Mouse (Mus musculus): ENCODE data around the gene Adamts10. TPM values are rescaled to one million over a fixed set of nuclear protein-coding genes. Genes with fewer than 3 reads are reported as not detected.

Gene Adamts10
- 10 to 100 TPM; 18.7 to 20.3 TPM for total RNA-seq (2021)
- long read RNA-seq, full-length matches to known transcripts = 1 of 21 reads
- long read RNA-seq, partial matches to known transcripts = 1 of 21 reads
- long read RNA-seq, other reads (novel, unspliced or antisense) = 19 of 21 reads

- peak; percentile 19 to 39 for DNase-seq (ENCODE audit: low spot score in 2 of 2)
These were observed at the start of gene Adamts10 for GRCm38 (mm10) chr17:33523918-33524755. Gene Adamts10, plus strand, starts transcription at chr17:33524204.

GRCm38 (mm10) chr17:33484020-33484419, 40.0 kb upstream of the Adamts10 start:
- no peak for DNase-seq (ENCODE audit: low spot score in 2 of 2)

DNA sequence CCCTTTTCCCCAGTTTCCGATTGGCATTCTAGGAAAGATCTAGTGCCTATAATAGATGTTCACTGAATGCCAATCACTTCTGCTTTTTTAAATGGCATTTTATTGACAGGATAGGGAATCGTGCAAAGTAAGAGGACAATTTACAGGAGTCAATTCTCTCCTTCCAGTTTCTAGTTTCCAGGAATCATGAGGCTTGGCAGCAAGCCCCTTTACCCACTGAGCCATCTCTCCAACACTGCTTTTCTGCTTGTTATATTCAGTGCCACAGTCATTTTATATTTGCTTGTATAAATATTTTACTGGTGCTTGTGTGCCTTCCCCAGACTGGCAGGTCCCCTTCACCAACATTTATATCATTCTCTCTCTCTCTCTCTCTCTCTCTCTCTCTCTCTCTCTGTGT, 36.8 kb upstream of the Adamts10 start:
- DNase-seq (ENCODE audit: low spot score in 2 of 2) = no peak

GRCm38 (mm10) chr17:33487652-33488051, 36.4 kb upstream of the Adamts10 start:
- DNase-seq (ENCODE audit: low spot score in 2 of 2) = no peak

GRCm38 (mm10) chr17:33491371-33491770, 32.6 kb upstream of the Adamts10 start:
- no peak for DNase-seq (ENCODE audit: low spot score in 2 of 2)

- peak in 1 of 2 experiments; percentile 10 for DNase-seq (ENCODE audit: low spot score in 2 of 2)
These were observed 30.9 kb upstream of the Adamts10 start for GRCm38 (mm10) chr17:33493065-33493464.

GRCm38 (mm10) chr17:33494586-33494985, 29.4 kb upstream of the Adamts10 start:
- DNase-seq (ENCODE audit: low spot score in 2 of 2) = no peak

GRCm38 (mm10) chr17:33498918-33499317, 25.1 kb upstream of the Adamts10 start:
- DNase-seq (ENCODE audit: low spot score in 2 of 2) = no peak

- DNase-seq (ENCODE audit: low spot score in 2 of 2) = no peak
These were observed 15.6 kb upstream of the Adamts10 start for GRCm38 (mm10) chr17:33508386-33508785.

DNA sequence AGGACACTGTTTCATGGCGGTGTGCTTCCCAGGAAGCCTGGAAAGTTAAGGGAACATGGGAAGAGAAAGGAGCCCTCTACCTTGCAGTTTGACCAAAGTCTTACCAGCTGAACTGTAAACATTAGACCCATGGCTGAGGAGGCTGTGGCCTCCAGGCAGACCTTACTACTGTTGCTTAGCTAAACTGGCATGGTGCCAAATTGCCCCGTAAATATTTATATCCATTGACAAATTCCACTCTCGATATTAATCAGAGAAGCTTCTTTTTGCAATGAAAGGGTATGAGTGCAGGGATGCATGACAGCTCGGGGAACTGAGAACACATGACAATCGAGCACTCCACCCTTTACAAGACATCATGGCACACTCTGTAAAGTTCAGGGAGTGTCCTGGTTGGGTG, 13.8 kb upstream of the Adamts10 start:
- DNase-seq (ENCODE audit: low spot score in 2 of 2) = no peak

DNA sequence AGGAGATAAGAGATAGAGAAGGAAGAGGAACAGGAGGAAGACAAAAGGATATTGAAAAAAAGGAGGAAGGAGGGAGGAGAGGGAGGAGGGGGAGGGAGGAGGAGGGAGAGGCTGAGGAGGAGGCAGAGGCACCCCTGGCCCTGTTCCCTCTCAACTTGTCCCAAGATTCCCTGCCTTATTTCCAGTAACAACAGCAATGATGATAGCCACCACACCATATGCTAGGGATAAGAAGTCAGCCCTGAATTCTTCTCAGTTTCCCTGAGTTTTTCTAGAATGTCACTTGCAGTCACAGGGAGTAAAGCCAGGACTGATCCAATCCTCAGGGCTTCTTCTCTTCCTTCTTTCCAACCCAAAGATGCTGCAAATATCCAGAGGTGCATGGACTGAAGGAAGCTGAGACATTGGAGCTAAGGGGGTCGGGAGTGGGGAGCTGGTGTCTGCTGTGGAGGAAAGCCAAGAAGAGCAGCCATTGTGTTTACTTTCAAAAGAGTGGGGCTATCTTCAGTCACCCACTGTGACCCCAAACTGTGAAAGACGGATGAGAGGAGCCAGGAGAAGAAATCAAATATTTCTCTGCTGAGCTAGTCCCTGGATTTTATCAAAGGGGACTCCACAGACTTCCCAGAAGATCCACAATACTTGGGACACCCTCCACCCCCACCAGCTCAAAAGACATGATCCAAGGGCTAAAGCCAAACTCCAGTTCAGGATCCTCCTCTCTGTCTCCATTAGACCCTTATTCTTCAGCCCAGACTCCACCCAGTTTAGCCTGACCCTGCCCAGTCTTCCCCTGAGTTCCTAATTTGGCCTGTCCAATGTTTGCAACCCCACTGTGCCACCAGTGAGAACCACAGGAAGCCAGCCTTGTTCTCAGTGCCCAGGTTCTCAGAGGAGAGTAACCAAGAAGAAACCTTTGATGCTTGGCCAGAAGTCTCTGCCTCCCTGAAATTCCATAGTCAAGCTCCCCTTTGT, 11.3 kb upstream of the Adamts10 start:
- DNase-seq (ENCODE audit: low spot score in 2 of 2) = no peak

GRCm38 (mm10) chr17:33513874-33514273, 10.1 kb upstream of the Adamts10 start:
- no peak for DNase-seq (ENCODE audit: low spot score in 2 of 2)

DNA sequence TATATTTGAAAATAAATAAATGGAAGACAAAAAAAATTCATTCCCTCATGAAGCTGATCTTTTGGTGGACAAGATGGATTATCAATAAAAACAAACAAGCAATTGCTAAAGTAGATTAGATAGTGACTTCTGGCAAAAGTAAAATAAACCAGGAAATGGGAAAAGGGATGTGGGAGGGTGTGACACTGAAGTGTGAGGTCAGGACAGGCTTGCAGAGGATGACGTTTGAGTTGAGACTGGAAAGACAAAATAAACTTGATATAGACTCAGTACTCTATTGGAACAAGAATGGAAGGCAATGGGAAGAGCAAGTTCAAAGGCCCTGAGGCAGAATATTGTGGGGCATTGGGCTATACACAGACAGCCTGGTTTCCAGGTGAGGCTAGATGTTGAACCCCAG, 3.6 kb upstream of the Adamts10 start:
- no peak for DNase-seq (ENCODE audit: low spot score in 2 of 2)

- peak in 1 of 2 experiments; percentile 10 for DNase-seq (ENCODE audit: low spot score in 2 of 2)
These were observed 530 bp upstream of the Adamts10 start for GRCm38 (mm10) chr17:33523431-33523917.

DNA sequence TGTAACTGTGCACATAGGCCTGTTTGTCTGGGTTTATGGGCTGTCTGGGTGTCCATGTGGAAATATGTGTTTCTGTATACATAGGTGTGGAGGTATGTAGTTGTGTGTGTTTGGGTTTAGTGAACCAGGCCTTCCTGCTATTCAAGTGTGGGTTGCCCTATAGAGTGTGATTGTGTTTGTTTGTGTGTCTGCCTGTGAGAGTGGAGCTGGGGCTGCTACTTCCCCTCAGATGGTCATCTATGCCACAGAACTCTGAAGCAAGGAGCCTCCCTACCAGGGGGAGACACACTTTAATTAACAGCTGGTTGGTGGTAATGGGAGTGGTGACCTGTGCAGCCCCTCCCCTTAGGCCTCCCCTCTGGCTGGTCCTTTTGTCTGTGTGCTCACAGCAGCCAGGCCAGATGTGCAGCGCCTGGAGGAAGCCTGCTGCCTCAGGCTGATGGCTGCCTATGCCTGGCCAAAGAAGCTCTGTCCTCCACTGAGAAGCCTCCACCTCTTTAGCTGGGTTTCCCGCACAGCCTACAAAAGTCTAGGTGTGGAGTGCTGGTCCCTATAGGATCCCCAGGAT, 886 bp downstream of the Adamts10 start:
- no peak for DNase-seq (ENCODE audit: low spot score in 2 of 2)

DNA sequence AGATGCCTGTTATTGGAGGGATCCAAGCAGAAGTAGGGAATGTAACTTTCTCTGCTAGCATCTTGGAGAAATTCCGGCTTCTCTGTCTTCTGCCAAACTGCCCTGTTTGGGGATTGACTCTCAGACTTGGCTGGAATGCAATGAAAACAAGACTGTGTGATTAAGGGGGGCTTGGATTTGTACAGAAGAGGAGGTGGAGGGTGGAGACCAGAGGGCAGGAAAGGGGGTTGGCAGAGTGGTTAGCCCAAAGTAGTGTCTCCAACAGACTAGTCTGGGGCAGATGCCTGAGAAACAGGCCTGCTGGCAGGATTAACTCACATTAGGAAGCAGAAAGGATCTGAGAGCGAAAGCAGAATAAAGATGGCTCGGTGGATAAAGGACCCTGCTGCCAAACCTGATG, 2.5 kb downstream of the Adamts10 start:
- no peak for DNase-seq (ENCODE audit: low spot score in 2 of 2)

DNA sequence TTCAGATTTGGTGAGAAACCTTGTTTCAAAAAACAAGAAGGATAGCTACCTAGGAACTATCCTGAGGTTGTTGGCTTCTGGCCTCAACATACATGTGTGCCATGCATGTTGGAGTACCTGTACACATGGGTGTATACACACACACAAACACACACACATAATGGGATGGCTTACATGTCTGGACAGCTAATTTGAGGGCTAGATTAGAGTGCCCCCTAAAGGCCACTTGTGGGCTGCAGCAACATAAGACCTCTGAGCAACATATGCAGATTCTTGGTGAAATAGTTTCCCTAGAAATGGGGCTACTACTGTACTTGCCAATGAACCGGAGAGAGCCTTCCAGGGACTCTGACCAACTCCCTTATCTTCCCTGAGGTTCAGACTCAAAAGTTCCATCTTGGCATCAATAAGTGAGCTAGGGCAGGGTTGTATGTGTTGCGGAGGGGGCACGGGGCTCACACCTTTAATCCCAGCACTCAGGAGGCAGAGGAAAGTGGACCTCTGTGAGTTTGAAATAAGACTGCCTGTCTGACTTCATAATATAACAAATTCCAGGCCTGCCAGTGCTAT, 15.2 kb downstream of the Adamts10 start:
- peak in 1 of 2 experiments; percentile 59 for DNase-seq (ENCODE audit: low spot score in 2 of 2)

DNA sequence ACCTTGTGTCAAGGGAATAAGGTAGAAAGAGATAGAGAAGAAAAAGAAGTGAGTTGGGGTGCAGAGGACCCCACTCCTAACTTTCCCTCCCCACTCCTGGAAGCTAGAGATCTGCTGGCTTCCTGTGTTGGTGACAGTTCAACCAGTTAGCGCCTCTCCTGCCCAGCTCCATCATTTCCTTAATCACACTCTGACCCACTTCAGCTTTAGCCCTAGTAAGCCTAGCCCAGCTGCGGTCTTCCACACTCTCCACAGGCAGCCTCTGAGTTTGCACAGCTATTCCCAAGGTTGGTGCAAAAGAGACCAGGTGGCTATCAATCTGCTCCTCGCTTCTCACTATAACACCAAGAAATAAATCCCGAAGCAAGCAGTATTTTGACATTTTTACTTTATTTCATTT, 15.9 kb downstream of the Adamts10 start:
- no peak for DNase-seq (ENCODE audit: low spot score in 2 of 2)

DNA sequence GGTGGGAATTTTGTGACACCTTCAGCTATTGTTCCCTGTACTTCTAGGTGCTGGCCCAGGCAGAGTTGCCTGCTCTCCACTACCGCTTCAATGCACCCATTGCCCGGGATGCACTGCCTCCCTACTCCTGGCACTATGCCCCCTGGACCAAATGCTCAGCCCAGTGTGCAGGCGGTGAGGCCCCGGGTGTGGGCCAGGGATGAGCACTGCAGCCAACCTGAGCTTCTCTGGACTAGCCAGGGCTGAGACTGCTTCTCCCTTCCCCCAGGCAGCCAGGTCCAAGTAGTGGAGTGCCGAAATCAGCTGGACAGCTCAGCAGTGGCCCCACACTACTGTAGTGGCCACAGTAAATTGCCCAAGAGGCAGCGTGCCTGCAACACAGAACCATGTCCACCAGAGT, 25.2 kb downstream of the Adamts10 start:
- no peak for DNase-seq (ENCODE audit: low spot score in 2 of 2)

- no peak for DNase-seq (ENCODE audit: low spot score in 2 of 2)
These were observed 26.4 kb downstream of the Adamts10 start for GRCm38 (mm10) chr17:33550388-33550787.

- no peak for DNase-seq (ENCODE audit: low spot score in 2 of 2)
These were observed 28.1 kb downstream of the Adamts10 start for GRCm38 (mm10) chr17:33552113-33552512.
